Mouse (Mus musculus) heart, adult 2 months (tissue): ENCODE results near the gene Serpine1. TPM values are rescaled to one million over a fixed set of nuclear protein-coding genes. Genes with fewer than 3 reads are reported as not detected.

Experiments used
- DNase-seq, 2 experiments: peaks; one replicate each; pipeline ENCODE4 v3.0.0; 2021
- H3K27ac ChIP-seq: fragments of 200-600 bp; 2 replicates; pipeline ENCODE4 v1.8.1; 2022
- H3K27me3 ChIP-seq: fragments of 200-500 bp; 2 replicates; pipeline ENCODE4 v1.6.1; 2012; ENCODE audit warnings: mild to moderate bottlenecking, low read length, inconsistent platforms, mixed read lengths; ENCODE audit not compliant: control insufficient read depth, insufficient read depth
- H3K36me3 ChIP-seq: fragments of 200-500 bp; 2 replicates; pipeline ENCODE4 v1.6.1; 2012; ENCODE audit warnings: low read length, inconsistent platforms; ENCODE audit not compliant: control insufficient read depth, insufficient read depth
- H3K4me1 ChIP-seq: fragments of 200-500 bp; 2 replicates; pipeline ENCODE4 v1.6.1; 2011; ENCODE audit warnings: low read length; ENCODE audit not compliant: control insufficient read depth, insufficient read depth
- H3K4me3 ChIP-seq: fragments of 200-600 bp; 2 replicates; pipeline ENCODE4 v1.8.1; 2022
- H3K79me2 ChIP-seq: fragments of 200-500 bp; replicated peaks from 2 replicates; pipeline ENCODE4 v1.6.1; 2012; ENCODE audit warnings: mild to moderate bottlenecking, inconsistent platforms, low read length, moderate library complexity, mixed read lengths; ENCODE audit not compliant: control insufficient read depth, insufficient read depth
- H3K9ac ChIP-seq: fragments of 200-500 bp; 2 replicates; pipeline ENCODE4 v1.6.1; 2012; ENCODE audit warnings: low read depth, mild to moderate bottlenecking, control low read depth, inconsistent platforms, low read length, mixed read lengths
- CTCF ChIP-seq: fragments of 200-600 bp; IDR thresholded peaks from 2 replicates; pipeline ENCODE4 v1.8.1; 2022; ENCODE audit warnings: antibody characterized with exemption, mild to moderate bottlenecking, moderate library complexity
- EP300 ChIP-seq: fragments of 200-500 bp; IDR thresholded peaks from 2 replicates; pipeline ENCODE4 v1.6.1; 2011; ENCODE audit warnings: low read depth, low read length, control low read depth; ENCODE audit not compliant: insufficient read depth
- POLR2A ChIP-seq: fragments of 200-500 bp; IDR thresholded peaks from 2 replicates; pipeline ENCODE4 v1.6.1; 2011; ENCODE audit warnings: mild to moderate bottlenecking, low read depth, low read length, control low read depth; ENCODE audit not compliant: insufficient read depth
- WGBS: fragments of 180-500 bp; shearing (Covaris S2); methylation state at CpG from one replicate; pipeline ENCODE4 v1.1.7; 2018; 5-methylcytosine and 5-hydroxymethylcytosine counted together
- intact Hi-C: fragments of 180-260 bp; cut with DNase I; formaldehyde crosslinking; loops from one replicate; pipeline ENCODE4 v1.15.1; 2025
- polyA plus RNA-seq: library from polyadenylated mRNA; depleted of rRNA; stranded (reverse); fragments of >200 nt; gene quantifications from 2 replicates; pipeline ENCODE4 v1.2.3, GENCODE M21; 2012
- total RNA-seq, 2 experiments: library from RNA; stranded (reverse); gene quantifications; 2 replicates each; pipeline ENCODE4 v1.2.3; 2021

Serpine1 gene
- total and polyA plus RNA-seq, 3 experiments = 21.9 to 29.6 (median 24.0) TPM

GRCm38 (mm10) chr5:137075726-137076125 is 3.7 kb upstream of the Serpine1 start:
- DNase-seq = no peak
- 42% methylated on average over 6 of the region's 6 CpGs for WGBS
- TF ChIP-seq CTCF = no peak
- no peak for TF ChIP-seq EP300
- no peak for TF ChIP-seq POLR2A
- no peak overlapping the region for H3K4me3 ChIP-seq
- no peaks in the 10 kb centered on the region for H3K79me2 ChIP-seq
- H3K27ac ChIP-seq = peak overlapping the region; percentile 94
- no peaks in the 10 kb centered on the region for H3K27me3 ChIP-seq
- H3K4me1 ChIP-seq = peaks cover 41% of the 10 kb centered on the region
- H3K36me3 ChIP-seq = no peaks in the 10 kb centered on the region
- intact Hi-C loops = no loop called here
- H3K9ac ChIP-seq = no peak overlapping the region

GRCm38 (mm10) chr5:137074191-137074651 is 2.2 kb upstream of the Serpine1 start:
- H3K79me2 ChIP-seq = no peaks in the 10 kb centered on the region
- H3K36me3 ChIP-seq = no peaks in the 10 kb centered on the region
- H3K27ac ChIP-seq = peak overlapping the region; percentile 94
- no peak overlapping the region for H3K4me3 ChIP-seq
- H3K27me3 ChIP-seq = no peaks in the 10 kb centered on the region
- peak; percentile 56 to 61 for DNase-seq
- TF ChIP-seq POLR2A (no peak), CTCF (no peak)
- WGBS = 31% methylated on average over 6 of the region's 6 CpGs
- peaks cover 36% of the 10 kb centered on the region for H3K4me1 ChIP-seq
- intact Hi-C loops = no loop called here
- peak overlapping the region; percentile 14; the same call in 1 of the 2 replicates for H3K9ac ChIP-seq

DNA sequence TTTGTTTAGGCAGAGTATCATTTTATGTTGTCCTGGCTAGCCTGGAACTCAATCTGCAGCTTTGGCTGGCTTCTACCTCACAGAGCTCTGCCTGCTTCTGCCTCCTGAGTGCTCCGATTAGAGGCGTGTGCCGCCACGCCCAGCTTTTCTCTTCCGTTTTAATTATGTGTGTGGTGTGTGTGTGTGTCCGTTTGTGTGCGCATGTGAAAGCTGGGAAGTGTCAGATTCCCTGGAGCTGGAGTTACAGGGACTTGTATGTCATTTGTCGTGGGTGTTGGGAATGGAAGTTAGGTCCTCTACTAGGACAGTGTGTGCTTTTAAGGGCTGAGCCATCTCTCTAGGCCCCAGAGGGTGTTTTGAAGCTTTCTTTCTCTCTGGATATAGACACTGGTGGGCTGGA is 1.1 kb upstream of the Serpine1 start:
- peak overlapping the region; percentile 94 for H3K27ac ChIP-seq

GRCm38 (mm10) chr5:137070881-137071605 is 1.0 kb downstream of the Serpine1 start:
- intact Hi-C loops = loop anchor here (1.0 kb wide), 1 partner anchor 25 kb away; the partner anchor contains the start of gene Ap1s1
- no peak for DNase-seq
- Histone ChIP-seq H3K9ac (no peak overlapping the region), H3K27ac (no peak overlapping the region; the same call in 1 of the 2 replicates), H3K4me3 (no peak overlapping the region), H3K27me3 (no peaks in the 10 kb centered on the region), H3K36me3 (no peaks in the 10 kb centered on the region), H3K79me2 (no peaks in the 10 kb centered on the region), H3K4me1 (peaks cover 18% of the 10 kb centered on the region)
- TF ChIP-seq POLR2A (no peak), CTCF (no peak), EP300 (no peak)
- 83% methylated on average over 19 of the region's 19 CpGs for WGBS

More for the DNA sequence above, 1.1 kb upstream of the Serpine1 start:
- TF ChIP-seq CTCF (no peak), POLR2A (no peak), EP300 (no peak)
- WGBS = 90% methylated on average over 8 of the region's 8 CpGs
- Histone ChIP-seq H3K9ac (no peak overlapping the region), H3K4me1 (peaks cover 28% of the 10 kb centered on the region), H3K36me3 (no peaks in the 10 kb centered on the region), H3K4me3 (no peak overlapping the region), H3K79me2 (no peaks in the 10 kb centered on the region), H3K27me3 (no peaks in the 10 kb centered on the region)
- no peak for DNase-seq
- intact Hi-C loops = loop anchor here (2.0 kb wide), 1 partner anchor 34 kb away; no protein-coding TSS in a partner anchor

GRCm38 (mm10) chr5:137068711-137069110 is 3.4 kb downstream of the Serpine1 start:
- WGBS = 83% methylated on average over 4 of the region's 4 CpGs
- no peaks in the 10 kb centered on the region for H3K36me3 ChIP-seq
- peaks cover 10% of the 10 kb centered on the region for H3K4me1 ChIP-seq
- DNase-seq = no peak
- H3K4me3 ChIP-seq = no peak overlapping the region
- no peak overlapping the region for H3K9ac ChIP-seq
- TF ChIP-seq EP300 (no peak), POLR2A (no peak), CTCF (no peak)
- intact Hi-C loops = no loop called here
- H3K27me3 ChIP-seq = no peaks in the 10 kb centered on the region
- H3K27ac ChIP-seq = no peak overlapping the region
- H3K79me2 ChIP-seq = no peaks in the 10 kb centered on the region

DNA sequence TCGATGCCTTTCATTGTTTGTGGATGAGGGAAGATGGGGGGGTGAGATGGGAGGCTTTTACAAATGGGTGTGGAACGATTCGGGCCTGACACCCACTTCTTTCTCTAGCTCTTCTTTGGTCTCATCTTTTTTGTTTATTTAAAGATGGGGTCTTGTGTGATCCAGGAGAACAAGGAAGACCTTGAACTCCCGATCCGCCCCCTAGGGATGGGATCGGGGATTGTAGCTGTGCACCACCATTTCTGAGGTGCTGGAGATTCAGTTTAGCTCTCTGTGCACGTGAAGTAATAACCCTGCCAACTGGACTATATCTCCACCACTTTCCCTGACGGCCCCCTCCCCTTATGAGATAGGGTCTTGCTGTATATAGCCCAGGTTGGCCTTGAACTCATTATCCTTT is 6.1 kb downstream of the Serpine1 start:
- Histone ChIP-seq H3K36me3 (no peaks in the 10 kb centered on the region), H3K4me1 (no peaks in the 10 kb centered on the region), H3K27me3 (no peaks in the 10 kb centered on the region), H3K9ac (no peak overlapping the region), H3K79me2 (no peaks in the 10 kb centered on the region), H3K4me3 (no peak overlapping the region), H3K27ac (no peak overlapping the region)
- 80% methylated on average over 8 of the region's 8 CpGs for WGBS
- DNase-seq = no peak
- TF ChIP-seq EP300 = no peak
- TF ChIP-seq POLR2A = no peak
- peak; percentile 29 for TF ChIP-seq CTCF
- intact Hi-C loops = no loop called here
